Mouse (Mus musculus) ES-CJ7 (cell line): ENCODE measurements at regions not wholly inside any gene's neighbourhood (a gene's known extent, or its start where the extent isn't known, plus 50 kb on each side); places are given as distances from the start of the nearest gene placed in this dataset.

Experiments used
- DNase-seq: peaks from one replicate; pipeline ENCODE4 v3.0.0; 2011; ENCODE audit warnings: low read depth, low spot score

- DNase-seq: peak; percentile 74
Observed at GRCm38 (mm10) chr4:79362522-79362921, 1150.8 kb upstream of the Ptprd start.

- DNase-seq: no peak
Observed at GRCm38 (mm10) chr4:79357720-79358119, 1146.0 kb upstream of the Ptprd start.

- no peak for DNase-seq
Observed at GRCm38 (mm10) chr4:79309890-79310727, 1098.3 kb upstream of the Ptprd start.

- no peak for DNase-seq
Observed at GRCm38 (mm10) chr4:79291091-79291490, 1079.3 kb upstream of the Ptprd start.

GRCm38 (mm10) chr4:79265044-79265443, 1053.3 kb upstream of the Ptprd start:
- DNase-seq: no peak

- no peak for DNase-seq
Observed at GRCm38 (mm10) chr4:79243184-79243583, 1031.4 kb upstream of the Ptprd start.

- DNase-seq: no peak
Observed at GRCm38 (mm10) chr4:79241647-79242046, 1029.9 kb upstream of the Ptprd start.

- no peak for DNase-seq
Observed at GRCm38 (mm10) chr4:79224101-79224734, 1012.5 kb upstream of the Ptprd start.
